Mouse (Mus musculus): ENCODE measurements around the gene Hif1an. TPM values are rescaled to one million over a fixed set of nuclear protein-coding genes. Genes with fewer than 3 reads are reported as not detected.

The Hif1an gene
- polyA plus RNA-seq, 1 experiment, result 23.9 TPM

GRCm38 (mm10) chr19:44590992-44591391 is 28.3 kb downstream of the Hif1an start:
- no peak overlapping the region for H3K4me3 ChIP-seq (ENCODE audit: insufficient read depth, low read length)

GRCm38 (mm10) chr19:44591638-44592037 is 29.0 kb downstream of the Hif1an start:
- no peak overlapping the region for H3K4me3 ChIP-seq (ENCODE audit: insufficient read depth, low read length)
- no peak overlapping the region for H3K27ac ChIP-seq (ENCODE audit: insufficient read depth, low read length)
- no peaks in the 10 kb centered on the region for H3K4me1 ChIP-seq (ENCODE audit: control insufficient read depth, insufficient read depth, low read length)
- TF ChIP-seq POLR2A (IDR thresholded peaks at IDR 0.05; ENCODE audit: extremely low read depth, insufficient read depth, low read length), result no peak
- no peak for TF ChIP-seq CTCF (IDR thresholded peaks at IDR 0.05; ENCODE audit: extremely low read depth, insufficient read depth, low read length)

More at GRCm38 (mm10) chr19:44590992-44591391, 28.3 kb downstream of the Hif1an start:
- Histone ChIP-seq H3K27ac (ENCODE audit: insufficient read depth, low read length) (no peak overlapping the region), H3K4me1 (ENCODE audit: control insufficient read depth, insufficient read depth, low read length) (no peaks in the 10 kb centered on the region)
- TF ChIP-seq CTCF (IDR thresholded peaks at IDR 0.05; ENCODE audit: extremely low read depth, insufficient read depth, low read length) (no peak), POLR2A (IDR thresholded peaks at IDR 0.05; ENCODE audit: extremely low read depth, insufficient read depth, low read length) (no peak)

- H3K27ac ChIP-seq (ENCODE audit: insufficient read depth, low read length), result no peak overlapping the region
- H3K4me3 ChIP-seq (ENCODE audit: insufficient read depth, low read length), result no peak overlapping the region
- H3K4me1 ChIP-seq (ENCODE audit: control insufficient read depth, insufficient read depth, low read length), result no peaks in the 10 kb centered on the region
- no peak for TF ChIP-seq POLR2A (IDR thresholded peaks at IDR 0.05; ENCODE audit: extremely low read depth, insufficient read depth, low read length)
- no peak for TF ChIP-seq CTCF (IDR thresholded peaks at IDR 0.05; ENCODE audit: extremely low read depth, insufficient read depth, low read length)
Observed at GRCm38 (mm10) chr19:44594180-44594579, 31.5 kb downstream of the Hif1an start.

DNA sequence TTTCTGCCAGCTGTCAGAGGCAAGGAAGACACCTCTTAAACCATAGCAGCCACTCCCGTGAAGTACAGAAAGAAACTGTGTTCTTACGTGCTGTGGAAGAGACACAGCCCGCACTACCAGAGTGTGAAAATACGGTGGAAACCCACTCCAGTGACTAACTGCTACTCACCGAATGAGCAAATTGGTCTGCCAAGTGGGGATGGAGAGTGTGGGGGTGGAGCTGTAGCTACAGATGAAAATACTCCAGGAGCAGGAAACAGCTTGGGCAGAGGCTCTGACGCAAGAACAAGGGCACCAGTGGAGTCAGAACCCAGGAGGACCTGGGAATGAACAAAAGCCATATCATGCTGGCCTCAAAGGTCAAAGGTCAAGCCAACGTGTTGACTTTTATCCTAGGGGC is 55.5 kb downstream of the Hif1an start:
- Histone ChIP-seq H3K27ac (ENCODE audit: insufficient read depth, low read length) (no peak overlapping the region), H3K4me3 (ENCODE audit: insufficient read depth, low read length) (no peak overlapping the region), H3K4me1 (ENCODE audit: control insufficient read depth, insufficient read depth, low read length) (no peaks in the 10 kb centered on the region)
- TF ChIP-seq CTCF (IDR thresholded peaks at IDR 0.05; ENCODE audit: extremely low read depth, insufficient read depth, low read length) (no peak), POLR2A (IDR thresholded peaks at IDR 0.05; ENCODE audit: extremely low read depth, insufficient read depth, low read length) (no peak)

Other genes starting within 250 kb of the Hif1an start
- 0.25 and 0.33 TPM in 2 replicates for gene Scd4, start 229.8 kb upstream of the Hif1an start, polyA plus RNA-seq (2012; rRNA removed)
- gene Scd1, start 155.0 kb upstream of the Hif1an start, polyA plus RNA-seq (2012; rRNA removed), result 121 and 184 TPM in 2 replicates
- gene Wnt8b, start 69.4 kb upstream of the Hif1an start, polyA plus RNA-seq (2012; rRNA removed), result 0.04 and 0.10 TPM in 2 replicates
- 0.15 and 0.19 TPM in 2 replicates for gene Sec31b, start 17.0 kb upstream of the Hif1an start, polyA plus RNA-seq (2012; rRNA removed)
- gene Gm20538, start 10.0 kb upstream of the Hif1an start, polyA plus RNA-seq (2012; rRNA removed), result not detected in 2 replicates
- gene Ndufb8, start 7.4 kb upstream of the Hif1an start, polyA plus RNA-seq (2012; rRNA removed), result 545 and 586 TPM in 2 replicates
- 0.06 and 0.13 TPM in 2 replicates for gene Pax2, start 193.2 kb downstream of the Hif1an start, polyA plus RNA-seq (2012; rRNA removed)

Data from cortical plate, adult 2 months (tissue).